Mouse (Mus musculus) adrenal gland (tissue): ENCODE data around the gene Agpat2.

Source experiments
- intact Hi-C: fragments of 180-260 bp; cut with DNase I; formaldehyde crosslinking; loops from one replicate; pipeline ENCODE4 v1.15.1; 2025
- long read RNA-seq, 2 experiments: library from polyadenylated mRNA; unstranded; transcript quantifications; one replicate each; pipeline ENCODE4 v2.0.0; 2020; ENCODE audit warnings: borderline replicate concordance in 1 of 2; ENCODE audit not compliant: insufficient replicate concordance in 1 of 2

Agpat2 gene
- long read RNA-seq, experiment 1, transcript Agpat2-201 (6 exons, 1,489 nt): major isoform, 120 of 137 reads
- long read RNA-seq, experiment 1, transcript Agpat2-202 (6 exons, 1,273 nt): minor isoform, 7 of 137 reads
- long read RNA-seq, experiment 1, partial matches to known transcripts: 3 of 137 reads
- long read RNA-seq, experiment 1, other reads (novel, unspliced or antisense): 3 of 137 reads
- long read RNA-seq, experiment 2, transcript Agpat2-201 (6 exons, 1,489 nt): major isoform, 54 of 62 reads
- long read RNA-seq, experiment 2, partial matches to known transcripts: 0 of 62 reads
- long read RNA-seq, experiment 2, other reads (novel, unspliced or antisense): 1 of 62 reads

DNA sequence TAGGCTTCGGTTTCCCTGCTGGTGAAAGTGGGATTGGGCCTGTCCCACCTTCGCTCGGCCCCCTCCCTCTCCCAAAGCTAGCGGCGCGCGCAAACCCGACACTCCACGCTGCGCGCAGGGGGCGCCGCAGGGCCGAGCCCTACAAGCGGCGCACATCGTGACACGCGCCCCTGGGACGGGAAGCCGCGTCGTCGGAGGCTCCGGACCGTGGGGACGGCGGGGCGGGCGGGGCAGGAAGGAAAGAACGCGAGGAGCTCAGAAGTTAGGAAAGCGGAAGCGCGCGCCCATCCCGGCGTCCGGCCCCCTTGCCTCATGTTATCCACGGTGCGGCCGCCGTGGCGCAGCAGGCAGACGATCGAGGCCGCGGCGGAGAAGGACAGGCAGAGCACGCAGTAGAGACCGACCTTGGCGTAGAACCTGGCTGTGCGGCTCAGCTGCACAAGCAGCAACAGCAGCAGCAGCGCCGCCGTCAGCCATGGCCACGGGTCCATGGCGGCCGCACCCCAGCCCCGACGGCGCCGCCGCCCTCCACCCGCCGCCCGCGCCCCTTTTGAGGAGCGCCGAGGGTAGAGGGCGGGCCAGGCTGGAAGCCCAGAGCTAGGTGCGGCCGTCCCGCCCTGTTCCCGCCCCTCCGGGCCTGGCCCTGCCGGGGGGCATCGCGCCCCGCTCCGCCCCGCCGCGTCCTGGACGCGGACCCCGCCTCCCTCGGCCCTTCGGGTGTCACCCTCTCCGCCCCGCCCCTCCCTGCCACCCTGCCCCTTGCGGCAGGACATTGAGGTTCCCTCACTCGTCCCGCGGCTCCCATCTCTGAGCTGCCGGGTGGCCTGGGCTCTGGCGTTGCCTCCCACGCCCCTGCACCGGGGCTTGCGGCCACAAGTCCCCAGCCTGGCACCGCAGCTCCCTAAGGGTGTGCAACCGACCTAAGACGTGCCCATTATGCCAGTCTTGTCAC lies at the start of gene Agpat2:
Agpat2 (minus strand) TSS at position 698 of the 952 bp plus-strand sequence.
- intact Hi-C loops: loop anchor here (2.0 kb wide), 1 partner anchor 37 kb away; no protein-coding TSS in a partner anchor

DNA sequence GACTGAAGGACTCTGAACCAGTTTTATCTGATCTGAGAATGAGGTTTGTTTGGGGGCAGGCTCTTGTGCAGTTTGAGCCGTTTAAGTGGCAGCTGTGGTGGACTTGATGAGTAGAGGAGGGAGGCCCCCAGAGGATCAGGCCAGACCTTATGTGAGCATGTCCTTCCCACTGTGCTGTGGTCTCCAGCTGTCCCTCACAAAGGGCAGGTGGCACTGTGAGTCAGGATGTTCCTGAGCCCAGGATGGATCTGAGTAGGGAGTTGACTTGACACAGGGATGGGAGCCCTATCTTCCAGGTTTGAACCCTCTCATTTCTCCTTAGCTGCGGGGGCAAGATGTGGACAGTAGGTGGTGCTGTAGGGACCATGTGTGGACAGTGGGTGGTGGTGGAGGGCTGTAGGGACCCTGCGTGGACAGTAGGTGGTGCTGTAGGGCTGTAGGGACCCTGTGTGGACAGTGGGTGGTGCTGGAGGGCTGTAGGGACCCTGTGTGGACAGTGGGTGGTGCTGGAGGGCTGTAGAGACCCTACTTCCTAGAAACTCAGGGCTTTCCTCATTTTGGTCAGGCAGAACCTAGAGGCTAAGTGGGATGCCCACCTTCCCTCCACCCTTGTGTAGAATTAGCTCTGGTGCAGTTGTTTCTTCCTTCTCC lies 42.6 kb upstream of the Agpat2 start:
- intact Hi-C loops: loop anchor here (5.0 kb wide), 1 partner anchor 391 kb away; no protein-coding TSS in a partner anchor

DNA sequence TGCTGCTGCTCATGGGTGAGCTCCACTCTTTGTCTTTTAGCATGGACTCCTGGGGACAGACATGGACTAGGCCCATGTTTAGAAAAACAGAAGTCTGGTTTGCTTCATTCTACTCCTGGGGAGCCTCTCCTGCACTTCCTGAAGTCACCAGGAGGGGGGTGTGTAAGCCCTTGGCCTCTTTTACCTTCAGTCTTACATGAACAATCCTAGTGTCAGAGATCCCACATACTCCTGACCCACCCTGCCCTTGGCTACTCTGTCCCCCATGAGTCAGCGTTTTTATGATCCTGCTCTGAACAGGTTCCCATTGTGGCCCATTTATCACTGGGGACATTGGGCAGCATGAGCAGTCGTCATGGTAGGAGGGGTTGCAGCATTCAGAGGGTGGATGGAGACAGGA lies 39.7 kb upstream of the Agpat2 start:
- intact Hi-C loops: no loop called here

GRCm38 (mm10) chr2:26641006-26641647 lies 36.9 kb upstream of the Agpat2 start:
- intact Hi-C loops: loop anchor here (2.0 kb wide), 1 partner anchor 36 kb away; the partner anchor contains the start of gene Agpat2

DNA sequence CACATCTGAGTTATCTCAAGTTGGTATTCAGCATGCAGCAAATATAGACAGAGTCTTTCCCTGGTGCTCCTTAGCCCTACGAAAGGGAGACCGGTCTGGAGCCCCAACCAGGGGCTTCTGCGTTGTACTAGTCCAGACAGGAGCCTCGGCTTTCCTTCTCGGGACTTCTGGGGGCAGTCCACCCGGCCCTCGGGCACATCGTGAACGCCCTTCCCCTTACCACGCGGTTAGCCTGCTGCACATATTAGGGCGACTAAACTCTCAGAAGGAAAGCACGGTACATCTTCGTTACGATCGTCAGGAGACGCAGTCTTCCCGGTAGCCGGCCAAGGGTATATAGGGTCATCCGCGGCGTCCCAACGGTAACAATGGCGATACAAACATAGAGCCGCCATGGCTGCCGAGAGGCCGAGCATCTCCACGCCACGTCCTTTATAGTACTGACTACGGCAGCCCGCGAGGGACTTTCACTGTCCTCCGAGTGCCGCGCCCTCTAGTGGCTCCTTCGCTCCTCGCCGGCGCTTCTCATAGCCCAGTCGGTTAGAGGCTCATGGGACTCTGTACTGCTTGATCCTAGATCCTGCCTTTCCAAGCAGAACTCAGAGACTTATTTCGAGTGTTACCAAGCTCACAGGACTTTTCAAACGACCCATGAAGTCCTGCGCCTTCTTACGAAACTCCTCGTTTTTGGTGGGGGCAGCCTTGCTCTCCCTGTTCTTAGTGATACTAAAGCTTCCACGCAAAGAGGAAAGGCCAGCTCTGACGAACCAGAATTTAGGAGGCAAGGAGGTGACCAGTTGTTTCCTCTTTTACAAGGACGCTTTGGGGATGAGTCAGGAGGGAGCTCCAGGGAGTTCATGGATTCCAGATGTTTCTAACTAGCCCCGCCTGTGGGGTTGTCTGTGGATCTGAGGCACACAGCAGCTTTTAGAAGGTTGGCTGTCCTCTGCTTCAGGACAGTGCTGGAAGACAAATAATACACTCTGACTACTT lies 35.9 kb upstream of the Agpat2 start:
- intact Hi-C loops: loop anchor here (2.0 kb wide), 1 partner anchor 35 kb away; the partner anchor contains the start of gene Agpat2

GRCm38 (mm10) chr2:26639083-26639482 lies 34.9 kb upstream of the Agpat2 start:
- intact Hi-C loops: no loop called here

DNA sequence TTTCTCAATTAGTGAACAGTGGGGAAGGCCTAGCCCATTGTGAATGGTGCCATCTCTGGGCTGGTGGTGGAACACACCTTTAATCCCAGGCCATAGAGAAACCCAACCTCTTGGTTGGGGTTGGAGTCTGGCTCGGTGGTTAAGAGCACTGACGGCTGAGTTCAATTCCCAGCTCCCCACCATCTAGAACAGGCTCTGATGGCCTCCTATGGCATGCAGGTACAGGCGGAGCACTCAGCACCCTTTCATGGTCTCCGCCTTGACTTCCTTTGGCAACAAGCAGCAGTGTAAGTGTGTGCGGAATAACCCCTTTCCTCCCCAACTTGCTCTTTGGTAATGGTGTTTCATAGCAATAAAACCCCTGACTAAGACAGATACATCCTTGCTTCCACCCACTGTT lies 34.4 kb upstream of the Agpat2 start:
- intact Hi-C loops: no loop called here

GRCm38 (mm10) chr2:26638039-26638438 lies 33.8 kb upstream of the Agpat2 start:
- intact Hi-C loops: no loop called here

GRCm38 (mm10) chr2:26637316-26637932 lies 33.2 kb upstream of the Agpat2 start:
- intact Hi-C loops: no loop called here

DNA sequence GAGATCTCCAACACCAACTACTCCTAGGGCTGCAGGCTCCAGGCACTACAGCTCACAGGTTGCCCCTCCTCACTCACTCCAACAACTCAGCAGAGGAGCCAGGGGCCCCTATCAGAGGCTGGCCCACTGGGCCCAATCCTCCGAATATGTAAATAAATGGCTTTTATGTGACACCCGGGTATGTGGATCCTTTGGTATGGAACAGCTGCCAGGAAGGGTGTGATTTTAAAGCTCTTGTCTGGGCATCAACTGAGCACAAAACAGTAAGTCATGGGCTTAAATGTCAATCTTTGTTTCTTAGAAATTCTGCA lies 32.1 kb upstream of the Agpat2 start:
- intact Hi-C loops: no loop called here

- intact Hi-C loops: no loop called here
These were observed 31.5 kb upstream of the Agpat2 start for GRCm38 (mm10) chr2:26635489-26636324.

GRCm38 (mm10) chr2:26634629-26635488 lies 30.6 kb upstream of the Agpat2 start:
- intact Hi-C loops: no loop called here

DNA sequence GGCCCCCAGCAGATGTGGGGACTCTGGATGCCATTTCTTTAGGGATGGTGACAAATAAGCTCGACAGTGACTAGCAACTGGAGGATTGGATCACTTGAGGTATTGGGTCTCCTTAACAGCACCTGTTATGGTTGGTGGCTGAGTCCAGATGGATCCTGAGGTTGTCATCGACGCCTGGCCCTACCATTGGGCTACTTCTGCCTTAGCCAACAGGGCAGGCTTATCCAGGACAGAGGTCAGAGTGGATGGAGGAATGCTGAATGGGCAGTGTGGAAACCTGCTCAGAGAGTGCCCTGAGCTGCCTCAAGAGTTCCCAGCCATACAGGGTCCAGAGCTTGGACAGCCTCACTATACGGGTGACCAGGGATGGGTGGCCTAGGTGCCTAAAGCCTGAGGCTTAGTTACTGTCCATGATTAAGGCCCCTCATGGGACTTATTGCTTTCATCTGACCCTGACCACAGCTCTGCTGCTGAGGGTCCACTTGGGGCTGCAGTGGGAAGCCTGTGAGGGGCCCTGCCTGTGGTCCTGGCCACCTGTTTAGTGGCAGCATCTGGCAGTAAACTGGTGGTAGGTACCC lies 29.8 kb upstream of the Agpat2 start:
- intact Hi-C loops: no loop called here

GRCm38 (mm10) chr2:26632541-26633395 lies 28.6 kb upstream of the Agpat2 start:
- intact Hi-C loops: no loop called here

- intact Hi-C loops: no loop called here
These were observed 24.7 kb upstream of the Agpat2 start for GRCm38 (mm10) chr2:26628792-26629437.
